Mouse (Mus musculus): ENCODE data around the gene Cdc37. TPM values are rescaled to one million over a fixed set of nuclear protein-coding genes. Genes with fewer than 3 reads are reported as not detected.
A peak's percentile ranks its signal among the peaks of the same experiment; 100 is the strongest.

Gene Cdc37
- polyA plus RNA-seq, 1 experiment from 2014 or later, result 434 TPM

- H3K27ac ChIP-seq, result 0 out of 2 replicates have a peak overlapping the region, but pooled peaks have one; percentile 32
- peak overlapping the region; percentile 45 for H3K4me3 ChIP-seq
- 7% methylated on average over 34 of the region's 34 CpGs for WGBS
- H3K27me3 ChIP-seq (ENCODE audit: low read depth, poor library complexity, severe bottlenecking), result peaks cover 53% of the 10 kb centered on the region
- H3K4me1 ChIP-seq, result peaks cover 38% of the 10 kb centered on the region
- H3K9me3 ChIP-seq (replicated peaks), result no peaks in the 10 kb centered on the region
- no peaks in the 10 kb centered on the region for H3K36me3 ChIP-seq
- DNase-seq (ENCODE audit: low spot score), result peak; percentile 51
These were observed 34.2 kb upstream of the Cdc37 start for GRCm38 (mm10) chr9:21183905-21184413.

GRCm38 (mm10) chr9:21183421-21183820 lies 33.6 kb upstream of the Cdc37 start:
- no peak for DNase-seq (ENCODE audit: low spot score)
- Histone ChIP-seq H3K36me3 (no peaks in the 10 kb centered on the region), H3K4me1 (peaks cover 38% of the 10 kb centered on the region), H3K27me3 (ENCODE audit: low read depth, poor library complexity, severe bottlenecking) (peaks cover 53% of the 10 kb centered on the region), H3K27ac (no peak overlapping the region), H3K4me3 (0 out of 2 replicates have a peak overlapping the region, but pooled peaks have one; percentile 45), H3K9me3 (replicated peaks) (no peaks in the 10 kb centered on the region)
- WGBS, result 79% methylated on average over 6 of the region's 6 CpGs

GRCm38 (mm10) chr9:21181421-21182220 lies 31.8 kb upstream of the Cdc37 start:
- H3K9me3 ChIP-seq (replicated peaks), result no peaks in the 10 kb centered on the region
- no peaks in the 10 kb centered on the region for H3K36me3 ChIP-seq
- peaks cover 38% of the 10 kb centered on the region for H3K4me1 ChIP-seq
- 7% methylated on average over 48 of the region's 48 CpGs for WGBS
- peaks cover 51% of the 10 kb centered on the region for H3K27me3 ChIP-seq (ENCODE audit: low read depth, poor library complexity, severe bottlenecking)
- peak; percentile 69 for DNase-seq (ENCODE audit: low spot score)
- peak overlapping the region; percentile 79 for H3K27ac ChIP-seq
- peak overlapping the region; percentile 46 for H3K4me3 ChIP-seq

GRCm38 (mm10) chr9:21180841-21181240 lies 31.1 kb upstream of the Cdc37 start:
- Histone ChIP-seq H3K36me3 (no peaks in the 10 kb centered on the region), H3K9me3 (replicated peaks) (no peaks in the 10 kb centered on the region), H3K27ac (peak overlapping the region; percentile 79; the same call in 1 of the 2 replicates), H3K4me3 (no peak overlapping the region), H3K27me3 (ENCODE audit: low read depth, poor library complexity, severe bottlenecking) (peaks cover 45% of the 10 kb centered on the region), H3K4me1 (peaks cover 38% of the 10 kb centered on the region)
- DNase-seq (ENCODE audit: low spot score), result no peak
- WGBS, result 45% methylated on average over 1 of the region's 1 CpGs

DNA sequence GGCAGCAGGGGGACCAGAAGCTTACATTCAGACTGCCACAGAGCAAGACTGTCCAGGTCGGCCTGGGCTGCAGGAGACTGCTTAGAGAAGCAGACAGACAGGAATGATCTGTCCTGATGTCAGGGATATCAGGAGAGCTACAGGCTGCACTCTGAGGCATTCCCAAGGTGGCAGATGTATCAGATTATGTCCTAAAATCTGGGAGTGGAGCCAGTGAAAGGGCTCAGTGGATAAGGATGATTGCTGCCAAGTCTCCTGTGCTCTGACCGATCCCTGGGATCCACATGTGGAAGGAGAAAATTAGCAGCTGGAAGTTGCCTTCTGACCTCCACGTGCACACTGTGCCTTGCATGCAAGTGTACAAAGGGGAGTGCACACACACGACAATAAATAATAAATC lies 30.6 kb upstream of the Cdc37 start:
- Histone ChIP-seq H3K9me3 (replicated peaks) (no peaks in the 10 kb centered on the region), H3K36me3 (no peaks in the 10 kb centered on the region), H3K27ac (no peak overlapping the region; the same call in 1 of the 2 replicates), H3K4me1 (peaks cover 34% of the 10 kb centered on the region), H3K27me3 (ENCODE audit: low read depth, poor library complexity, severe bottlenecking) (peaks cover 41% of the 10 kb centered on the region), H3K4me3 (no peak overlapping the region)
- WGBS, result 68% methylated on average over 4 of the region's 4 CpGs
- DNase-seq (ENCODE audit: low spot score), result no peak

DNA sequence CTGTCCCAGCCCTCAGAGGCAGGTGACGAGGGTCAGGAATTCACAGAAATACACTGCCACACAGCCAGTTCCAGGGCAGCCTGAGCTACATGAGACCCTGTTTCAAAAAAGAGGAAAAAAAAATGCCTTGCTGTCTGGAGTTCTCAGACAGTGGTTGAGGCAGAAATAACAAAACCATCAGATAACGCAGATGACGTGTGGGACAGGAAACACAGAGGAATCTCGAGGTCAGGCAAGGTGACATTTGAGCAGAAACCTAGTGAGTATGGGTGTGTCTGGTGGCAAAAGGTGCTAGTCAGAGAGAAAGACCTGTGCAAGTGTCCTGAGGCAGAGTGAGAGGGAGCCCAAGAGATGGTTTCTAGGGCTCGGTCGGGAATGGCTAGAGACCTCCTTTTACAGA lies 22.6 kb upstream of the Cdc37 start:
- H3K27ac ChIP-seq, result no peak overlapping the region
- WGBS, result 79% methylated on average over 6 of the region's 6 CpGs
- DNase-seq (ENCODE audit: low spot score), result no peak
- H3K9me3 ChIP-seq (replicated peaks), result no peaks in the 10 kb centered on the region
- H3K4me3 ChIP-seq, result no peak overlapping the region
- H3K36me3 ChIP-seq, result no peaks in the 10 kb centered on the region
- peaks cover 19% of the 10 kb centered on the region for H3K4me1 ChIP-seq
- H3K27me3 ChIP-seq (ENCODE audit: low read depth, poor library complexity, severe bottlenecking), result no peaks in the 10 kb centered on the region

DNA sequence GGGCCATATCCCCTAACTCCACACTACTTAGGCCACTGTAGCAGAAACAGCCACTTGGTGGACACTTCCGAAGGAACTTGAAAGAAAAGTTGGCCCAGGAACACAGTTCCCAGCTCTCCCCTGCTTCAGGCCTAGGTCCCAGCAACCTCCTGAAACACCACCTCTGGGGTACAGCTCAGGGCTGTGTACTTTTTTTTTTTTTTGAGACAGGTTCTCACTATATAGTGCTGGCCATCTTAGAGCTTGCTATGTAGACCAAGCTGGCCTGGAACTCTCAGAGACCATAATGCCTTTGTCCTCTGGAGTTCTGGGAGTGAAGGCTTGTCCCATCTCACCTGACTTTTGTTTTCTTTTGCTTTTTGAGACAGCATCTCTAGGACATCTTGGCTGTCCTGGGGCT lies 19.4 kb upstream of the Cdc37 start:
- 41% methylated on average over 1 of the region's 1 CpGs for WGBS
- Histone ChIP-seq H3K27me3 (ENCODE audit: low read depth, poor library complexity, severe bottlenecking) (peaks cover 31% of the 10 kb centered on the region), H3K27ac (peak overlapping the region; percentile 87; the same call in 1 of the 2 replicates), H3K36me3 (no peaks in the 10 kb centered on the region), H3K4me3 (peak overlapping the region; percentile 44; the same call in 1 of the 2 replicates), H3K4me1 (peaks cover 50% of the 10 kb centered on the region), H3K9me3 (replicated peaks) (no peaks in the 10 kb centered on the region)
- no peak for DNase-seq (ENCODE audit: low spot score)

GRCm38 (mm10) chr9:21168161-21169123 lies 18.7 kb upstream of the Cdc37 start:
- WGBS, result 5% methylated on average over 30 of the region's 30 CpGs
- H3K27me3 ChIP-seq (ENCODE audit: low read depth, poor library complexity, severe bottlenecking), result peaks cover 39% of the 10 kb centered on the region
- peaks cover 56% of the 10 kb centered on the region for H3K4me1 ChIP-seq

DNA sequence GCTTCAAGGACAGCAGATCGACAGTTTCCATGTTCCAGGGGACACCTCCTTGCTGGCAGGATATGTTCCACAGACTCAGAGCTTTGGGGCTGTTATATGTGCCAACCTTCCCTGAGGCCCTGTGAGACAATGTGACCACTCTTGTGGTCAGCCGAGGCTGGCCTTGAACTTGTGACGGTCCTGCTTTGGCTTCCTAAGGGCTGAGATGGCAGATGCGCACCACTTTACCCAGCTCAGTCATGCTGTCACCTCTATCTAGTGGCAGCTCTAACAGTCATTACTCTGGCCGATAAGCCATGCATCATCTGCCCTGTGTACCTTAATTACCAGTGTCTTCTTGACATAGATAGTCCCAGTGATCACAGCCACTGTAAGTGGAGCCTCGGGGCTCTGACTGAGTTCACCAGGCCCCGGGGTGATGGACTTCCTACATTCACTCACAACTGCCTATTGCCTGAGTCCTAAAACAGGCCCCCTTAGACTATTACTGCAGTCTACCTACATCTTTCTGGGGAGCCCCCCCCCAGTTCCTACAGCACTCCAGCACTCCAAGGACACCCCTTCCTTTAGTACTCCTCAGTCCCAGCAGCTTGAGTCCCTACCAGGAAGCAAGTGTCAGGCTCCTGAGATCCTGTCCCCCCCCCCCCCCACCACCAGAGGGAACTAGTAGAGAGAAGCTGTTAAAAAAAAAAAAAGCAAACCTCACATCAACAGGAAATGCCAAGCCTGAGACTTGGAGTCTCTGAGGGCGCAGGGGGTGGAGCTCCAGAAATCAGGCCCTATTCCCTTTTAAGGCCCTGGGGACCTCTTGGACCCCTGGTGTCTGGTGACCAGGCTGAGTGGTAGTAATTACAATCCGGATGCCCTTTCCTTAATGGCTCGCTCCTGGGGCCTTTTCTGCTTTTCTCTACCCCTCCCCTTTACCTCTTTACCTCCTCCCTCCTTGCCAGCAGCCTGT lies 17.6 kb upstream of the Cdc37 start:
- Histone ChIP-seq H3K27ac (peak overlapping the region; percentile 87), H3K4me3 (peak overlapping the region; percentile 44), H3K36me3 (no peaks in the 10 kb centered on the region), H3K4me1 (peaks cover 56% of the 10 kb centered on the region), H3K9me3 (replicated peaks) (no peaks in the 10 kb centered on the region), H3K27me3 (ENCODE audit: low read depth, poor library complexity, severe bottlenecking) (peaks cover 49% of the 10 kb centered on the region)
- peak; percentile 64 for DNase-seq (ENCODE audit: low spot score)
- 49% methylated on average over 10 of the region's 10 CpGs for WGBS

More at GRCm38 (mm10) chr9:21168161-21169123, 18.7 kb upstream of the Cdc37 start:
- Histone ChIP-seq H3K27ac (peak overlapping the region; percentile 87), H3K9me3 (replicated peaks) (no peaks in the 10 kb centered on the region), H3K36me3 (no peaks in the 10 kb centered on the region), H3K4me3 (peak overlapping the region; percentile 44)
- DNase-seq (ENCODE audit: low spot score), result peak; percentile 88

- Histone ChIP-seq H3K4me3 (peak overlapping the region; percentile 63), H3K9me3 (replicated peaks) (no peaks in the 10 kb centered on the region), H3K36me3 (no peaks in the 10 kb centered on the region), H3K27ac (peak overlapping the region; percentile 87), H3K27me3 (ENCODE audit: low read depth, poor library complexity, severe bottlenecking) (peaks cover 58% of the 10 kb centered on the region), H3K4me1 (peaks cover 59% of the 10 kb centered on the region)
- WGBS, result 29% methylated on average over 3 of the region's 3 CpGs
- DNase-seq (ENCODE audit: low spot score), result no peak
These were observed 16.7 kb upstream of the Cdc37 start for GRCm38 (mm10) chr9:21166516-21166915.

DNA sequence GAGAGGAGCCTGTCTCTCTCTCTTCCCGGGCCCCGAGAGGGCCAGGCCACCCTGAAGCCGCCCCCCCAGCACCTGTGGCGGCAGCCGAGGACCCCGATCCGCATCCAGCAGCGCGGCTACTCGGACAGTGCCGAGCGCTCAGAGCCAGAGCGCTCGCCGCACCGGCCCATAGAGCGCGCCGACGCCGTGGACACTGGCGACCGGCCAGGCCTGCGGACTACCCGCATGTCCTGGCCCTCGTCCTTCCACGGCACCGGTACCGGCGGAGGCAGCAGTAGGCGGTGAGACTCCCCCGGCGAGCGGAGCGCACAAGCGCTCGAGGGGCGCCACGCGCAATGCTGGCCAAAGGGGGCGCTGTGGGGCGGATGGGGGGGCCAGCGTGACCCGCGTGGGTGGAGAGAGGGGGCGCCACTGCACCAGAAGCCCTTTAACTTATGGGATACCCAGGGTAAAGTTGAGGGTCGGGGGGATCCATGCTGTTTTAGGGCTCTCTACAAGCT lies 16.2 kb upstream of the Cdc37 start:
- DNase-seq (ENCODE audit: low spot score), result peak; percentile 78
- Histone ChIP-seq H3K4me1 (peaks cover 64% of the 10 kb centered on the region), H3K36me3 (no peaks in the 10 kb centered on the region), H3K27me3 (ENCODE audit: low read depth, poor library complexity, severe bottlenecking) (peaks cover 62% of the 10 kb centered on the region), H3K9me3 (replicated peaks) (no peaks in the 10 kb centered on the region), H3K4me3 (peak overlapping the region; percentile 63), H3K27ac (peak overlapping the region; percentile 87)
- WGBS, result 1% methylated on average over 46 of the region's 47 CpGs
